Mouse (Mus musculus) lung, postnatal 36 days (tissue): Measurements from ENCODE around the gene Ankar.
A peak's percentile ranks its signal among the peaks of the same experiment; 100 is the strongest.

Experiments
- DNase-seq: peaks from one replicate; pipeline ENCODE4 v3.0.0; 2022; ENCODE audit warnings: mixed read lengths

The Ankar gene

GRCm38 (mm10) chr1:72700479-72700878, at the start of gene Ankar:
Ankar (minus strand) TSS chr1:72700579.
- DNase-seq, result no peak

DNA sequence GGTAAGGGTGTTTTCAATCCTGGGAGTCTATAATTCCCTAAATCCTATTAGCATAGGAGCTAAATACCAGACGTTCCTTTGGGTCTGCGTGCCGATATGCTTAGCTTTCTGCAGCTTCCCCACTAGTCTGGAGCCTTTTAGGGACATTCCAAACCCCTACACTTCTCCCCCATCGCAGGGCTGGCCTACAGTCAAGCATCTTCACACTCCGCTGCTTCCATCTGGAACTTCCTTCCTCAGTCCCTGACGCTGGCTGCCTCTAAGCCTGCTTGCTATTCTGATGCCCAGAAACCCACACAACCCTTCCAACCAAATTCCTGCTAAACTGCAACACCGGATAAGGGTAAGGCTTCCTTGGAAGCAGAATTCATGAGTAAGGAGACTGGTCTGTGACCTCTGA, 46.0 kb upstream of the Ankar start:
- DNase-seq, result no peak

DNA sequence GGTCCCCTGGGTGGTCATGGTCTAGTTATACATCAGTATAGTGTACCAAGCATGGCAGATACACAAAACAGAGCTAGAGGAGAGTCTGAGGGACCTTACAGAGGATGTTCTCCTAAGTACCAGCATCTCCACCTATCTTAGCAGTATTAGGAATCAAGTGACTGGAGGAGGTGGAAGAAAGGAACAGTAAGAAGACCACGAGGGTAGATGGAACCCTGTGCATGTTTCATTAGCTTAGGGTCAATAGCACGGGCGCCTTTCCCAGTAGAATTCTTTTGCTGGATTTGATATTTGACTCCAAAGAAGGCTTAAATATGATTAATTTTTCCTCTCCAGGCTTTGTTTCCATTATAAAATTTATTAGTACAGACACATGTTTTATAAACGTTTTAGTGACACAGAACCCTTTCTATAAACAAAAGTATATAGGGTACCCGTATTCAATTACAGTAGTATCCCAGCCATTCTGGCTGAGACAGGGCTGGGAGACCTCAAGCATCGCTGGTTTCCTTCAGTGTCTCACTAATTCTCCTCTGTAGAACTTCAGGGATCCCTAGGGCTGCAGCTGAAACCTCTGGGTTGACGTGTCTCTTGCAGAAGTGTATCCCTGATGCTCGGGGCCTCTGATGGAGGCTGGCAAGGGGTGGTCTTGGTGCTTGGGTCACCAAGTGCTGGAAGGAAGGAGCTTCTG, 44.6 kb upstream of the Ankar start:
- no peak for DNase-seq

- DNase-seq, result no peak
Measured at GRCm38 (mm10) chr1:72741406-72741805, 41.0 kb upstream of the Ankar start.

DNA sequence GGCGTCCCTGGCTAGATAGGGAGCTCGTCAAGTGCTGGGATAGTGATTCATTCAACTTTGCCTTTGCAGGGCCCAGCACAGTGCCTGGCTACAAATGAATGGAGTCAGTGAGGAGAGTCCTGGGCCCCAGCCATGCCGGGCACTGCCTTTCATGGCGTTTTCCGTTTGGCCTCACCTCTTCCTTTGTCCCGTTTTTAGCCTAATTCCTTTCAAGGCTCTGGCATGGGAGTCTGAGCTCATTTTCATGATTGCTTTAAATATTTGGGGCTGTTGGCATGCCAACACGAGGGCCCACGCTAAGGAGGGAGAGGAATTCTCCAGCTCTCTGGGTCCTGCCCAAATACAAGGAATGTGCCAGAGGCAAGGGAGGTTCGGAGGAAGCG, 39.3 kb upstream of the Ankar start:
- peak; percentile 13 for DNase-seq

DNA sequence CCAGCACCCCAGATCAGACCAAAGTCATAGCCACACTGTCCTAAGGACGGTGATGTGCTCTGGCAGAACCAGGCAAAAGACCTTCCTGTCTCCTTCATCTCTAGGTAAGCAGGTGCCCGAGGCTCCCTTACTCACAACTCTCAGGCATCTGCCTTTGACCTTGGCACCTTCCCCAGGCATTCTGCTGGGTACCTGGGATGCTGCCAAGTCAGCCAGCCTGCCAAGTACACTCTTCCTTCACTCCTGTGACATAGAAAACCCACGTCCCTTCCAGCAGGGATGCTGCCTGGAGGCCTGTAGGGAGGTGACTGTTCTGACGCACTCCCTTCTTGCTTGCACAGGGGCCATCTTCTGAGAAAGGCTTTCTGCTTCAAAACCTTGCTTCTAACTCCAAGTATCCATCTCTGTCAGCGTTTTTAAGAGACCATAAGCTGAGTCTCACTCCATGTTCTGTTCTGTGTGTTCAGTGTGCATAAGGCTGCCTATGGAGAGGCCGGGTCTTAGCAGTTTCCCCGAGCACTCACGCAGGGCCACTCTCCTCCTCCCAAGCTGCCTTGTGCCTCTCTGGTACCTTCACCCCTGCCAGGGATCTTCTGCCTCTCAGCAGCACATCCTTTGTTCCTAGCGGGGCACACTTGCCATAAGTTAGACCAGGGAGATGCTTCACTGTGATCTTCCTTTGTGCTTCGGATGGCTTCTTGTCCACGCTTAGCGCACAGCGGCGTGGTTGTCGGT, 38.7 kb upstream of the Ankar start:
- peak; percentile 32 for DNase-seq

GRCm38 (mm10) chr1:72736397-72737125, 36.2 kb upstream of the Ankar start:
- no peak for DNase-seq

DNA sequence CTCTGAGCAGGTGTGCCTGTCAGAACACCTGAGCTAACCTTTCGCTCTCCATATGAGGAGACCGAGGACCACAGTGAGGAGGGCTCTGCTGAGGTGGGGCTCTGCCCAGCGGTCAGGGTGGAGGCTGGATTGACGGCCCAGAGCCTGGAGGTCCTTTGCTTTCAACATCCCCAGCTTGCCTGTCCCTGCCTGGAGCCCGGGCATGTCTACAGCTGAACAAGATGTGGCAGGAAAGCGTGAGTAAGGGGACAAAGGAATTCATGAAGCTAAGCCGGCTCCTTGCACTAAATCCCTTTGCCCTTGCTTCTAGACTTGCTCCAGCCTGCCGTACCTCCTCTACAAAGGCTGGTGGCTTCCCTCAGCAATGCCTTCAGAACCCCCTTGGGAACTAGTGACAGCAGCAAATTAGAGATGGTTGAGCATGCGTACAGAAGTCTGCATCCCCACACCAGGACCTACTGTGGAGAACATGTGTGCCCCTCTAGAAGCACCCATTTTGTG, 32.9 kb upstream of the Ankar start:
- DNase-seq, result no peak

DNA sequence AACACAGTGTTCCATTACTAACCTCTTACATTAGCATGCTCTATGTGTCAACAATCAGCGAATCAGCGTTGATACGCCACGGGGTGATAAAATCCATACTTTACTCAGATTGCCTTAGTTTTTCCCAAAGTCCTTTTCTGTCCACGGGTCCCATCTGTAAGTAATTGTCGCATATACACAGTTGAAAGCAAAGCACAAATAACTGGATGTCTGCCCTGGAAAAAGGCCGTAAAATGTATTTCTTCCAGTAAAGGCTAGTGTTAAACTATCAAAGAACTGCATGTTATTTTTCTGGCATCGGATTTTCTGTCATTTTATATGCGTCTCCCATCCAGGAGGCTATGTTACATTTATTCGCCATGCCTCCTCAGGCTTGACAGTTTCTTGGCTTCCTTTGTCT, 29.7 kb upstream of the Ankar start:
- no peak for DNase-seq

DNA sequence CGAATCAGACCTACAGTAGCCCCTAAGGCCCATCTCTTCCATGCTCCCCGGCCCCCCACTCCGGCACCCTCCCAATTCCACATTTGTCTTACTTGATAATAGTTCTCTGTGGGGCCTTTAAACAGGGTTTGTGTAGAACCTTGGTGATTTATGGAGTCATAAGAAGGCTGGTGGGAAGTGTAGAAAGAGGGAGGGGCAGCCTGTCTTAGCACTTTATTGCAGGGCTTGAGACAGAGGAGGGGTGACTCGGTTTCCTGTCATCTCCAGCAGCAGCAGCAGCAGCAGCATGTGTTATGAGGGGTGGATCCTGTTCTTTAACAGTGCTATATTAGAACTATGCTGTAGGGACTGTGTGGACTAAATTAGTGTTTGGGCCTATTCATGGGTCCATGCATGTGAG, 28.4 kb upstream of the Ankar start:
- no peak for DNase-seq

- DNase-seq, result no peak
Measured at GRCm38 (mm10) chr1:72725941-72726340, 25.6 kb upstream of the Ankar start.

- no peak for DNase-seq
Measured at GRCm38 (mm10) chr1:72724354-72724753, 24.0 kb upstream of the Ankar start.

GRCm38 (mm10) chr1:72722646-72723045, 22.3 kb upstream of the Ankar start:
- no peak for DNase-seq

GRCm38 (mm10) chr1:72720115-72720725, 19.8 kb upstream of the Ankar start:
- DNase-seq, result no peak

DNA sequence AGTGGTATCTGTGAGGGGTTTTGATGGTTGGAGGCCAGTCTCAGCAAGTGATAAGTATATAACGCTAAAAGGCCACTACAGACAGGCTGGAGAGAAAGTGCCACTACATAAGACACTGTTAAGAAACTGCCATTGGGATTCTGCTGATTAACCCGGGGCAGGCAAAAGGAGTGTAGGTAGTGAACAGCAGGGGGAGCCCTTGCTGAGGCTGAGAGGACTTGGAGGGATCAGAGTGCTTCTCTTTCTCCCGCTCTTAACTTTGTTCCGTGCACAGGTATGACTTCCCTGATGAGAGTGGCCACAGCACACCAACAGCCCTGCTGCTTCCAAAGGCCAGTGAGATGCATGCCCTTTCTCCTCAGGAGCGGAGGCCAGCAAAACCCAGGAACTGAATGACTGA, 18.5 kb upstream of the Ankar start:
- peak; percentile 74 for DNase-seq

DNA sequence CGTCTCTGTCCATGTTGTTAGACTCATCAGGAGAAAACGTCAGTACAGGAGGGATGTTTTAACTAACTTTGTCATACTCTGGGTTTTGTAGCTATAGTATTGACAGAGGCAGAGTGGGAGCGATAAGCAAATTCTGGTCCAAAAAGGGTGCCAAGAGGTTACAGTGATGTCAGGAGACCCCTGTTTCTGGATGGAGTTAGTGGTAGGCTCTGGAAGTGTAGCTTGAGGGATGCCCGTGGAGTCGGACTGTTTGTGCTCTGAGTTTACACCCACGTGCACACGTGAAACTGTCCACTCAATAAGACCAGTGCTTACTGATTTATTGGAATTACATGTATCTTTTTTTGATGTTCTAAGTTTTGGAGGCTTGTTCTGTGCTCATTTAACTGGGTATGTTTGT, 17.2 kb upstream of the Ankar start:
- no peak for DNase-seq

DNA sequence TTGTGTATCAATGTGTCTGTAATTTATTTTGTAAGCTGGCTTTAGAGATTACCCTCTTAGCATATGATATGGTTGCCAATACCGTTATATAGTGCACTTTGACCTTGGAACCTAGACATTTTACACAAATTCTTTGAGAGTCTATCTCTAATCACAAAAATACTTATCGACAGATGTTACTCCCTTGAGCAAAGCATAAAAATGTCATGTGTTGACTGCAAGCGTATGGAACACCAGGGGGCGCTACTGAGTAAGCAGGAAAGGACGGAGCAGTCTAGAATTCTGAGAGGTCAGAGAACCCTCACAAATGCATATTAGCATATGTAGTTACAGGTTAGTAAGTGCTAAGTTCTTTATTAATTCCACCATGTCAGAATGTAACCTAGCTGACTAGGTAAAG, 16.5 kb upstream of the Ankar start:
- DNase-seq, result peak; percentile 87

- DNase-seq, result no peak
Measured at GRCm38 (mm10) chr1:72716421-72716820, 16.0 kb upstream of the Ankar start.

- DNase-seq, result no peak
Measured at GRCm38 (mm10) chr1:72715593-72716361, 15.4 kb upstream of the Ankar start.

DNA sequence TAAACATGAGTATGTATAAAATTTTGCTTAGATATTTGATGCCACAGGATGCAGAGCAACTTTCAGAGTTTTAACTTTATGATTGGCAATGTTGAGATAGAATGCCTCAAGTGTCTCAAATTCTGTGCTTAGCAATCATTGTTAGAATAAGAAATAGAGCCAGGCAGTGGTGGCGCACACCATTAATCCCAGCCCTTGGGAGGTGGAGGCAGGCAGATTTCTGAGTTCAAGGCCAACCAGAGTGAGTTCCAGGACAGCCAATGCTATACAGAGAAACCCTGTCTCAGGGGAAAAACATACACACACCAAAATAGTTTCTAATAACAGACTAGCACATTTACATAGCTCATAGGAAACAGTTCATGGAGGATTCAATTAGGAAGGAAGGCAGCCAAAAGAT, 14.7 kb upstream of the Ankar start:
- DNase-seq, result no peak

DNA sequence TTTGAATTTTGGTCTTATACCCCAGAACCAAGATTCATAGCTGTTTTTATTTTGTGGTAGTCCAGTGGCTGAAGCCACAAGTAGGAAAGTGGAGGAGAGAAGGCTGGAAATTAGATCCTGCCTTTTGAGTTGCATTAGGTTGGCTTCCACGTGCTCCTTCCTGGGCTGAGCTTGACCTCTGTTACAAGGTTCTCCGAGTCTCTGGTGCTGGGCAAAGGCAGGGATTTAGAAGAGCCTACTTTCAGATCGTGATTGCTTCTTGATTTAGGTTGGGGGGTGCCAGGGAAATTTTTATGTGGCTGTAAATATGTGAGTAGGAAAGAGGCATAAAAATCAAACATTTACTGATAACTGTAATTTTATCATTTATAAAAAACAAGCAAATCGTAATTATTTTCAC, 14.2 kb upstream of the Ankar start:
- DNase-seq, result no peak

DNA sequence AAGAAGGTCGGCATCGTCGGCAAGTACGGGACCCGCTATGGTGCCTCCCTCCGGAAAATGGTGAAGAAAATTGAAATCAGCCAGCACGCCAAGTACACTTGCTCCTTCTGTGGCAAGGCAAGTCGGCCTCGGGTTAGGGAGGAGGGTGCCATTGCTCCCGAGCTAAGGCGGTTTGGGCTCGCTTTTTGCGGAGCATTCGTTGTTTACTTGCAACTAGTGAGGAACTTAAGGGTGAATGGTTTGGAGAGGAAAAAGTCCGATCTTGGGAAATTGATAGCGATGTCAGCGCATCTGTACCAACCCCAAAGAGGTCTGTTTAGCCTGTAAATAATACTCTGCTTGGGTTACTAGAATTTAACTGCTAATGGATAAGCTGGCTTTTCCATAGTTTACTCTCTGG, 11.3 kb upstream of the Ankar start:
- peak; percentile 10 for DNase-seq
